Mouse (Mus musculus) forebrain, embryonic 13.5 days (tissue): ENCODE results near the gene Il1f8. TPM values are rescaled to one million over a fixed set of nuclear protein-coding genes. Genes with fewer than 3 reads are reported as not detected.
"Not testable (repeated sequence)": the region's sequence is repeated elsewhere in the genome, so short reads cannot be mapped to it uniquely, and the experiment has no call there.

ENCODE experiments used
- ATAC-seq: fragments of 200-750 bp; cut with Nextera tagmentation; 2 replicates; pipeline ENCODE4 v1.8.0; 2017
- H3K27ac ChIP-seq: fragments of 300-500 bp; sonication (generic); 2 replicates; pipeline ENCODE4 v1.5.1; 2015; ENCODE audit warnings: inconsistent platforms, mild to moderate bottlenecking, moderate library complexity
- H3K27me3 ChIP-seq: fragments of 300-500 bp; sonication (generic); 2 replicates; pipeline ENCODE4 v1.6.1; 2015; ENCODE audit warnings: mild to moderate bottlenecking, inconsistent platforms
- H3K36me3 ChIP-seq: fragments of 300-500 bp; sonication (generic); 2 replicates; pipeline ENCODE4 v1.6.1; 2015; ENCODE audit warnings: mild to moderate bottlenecking, inconsistent platforms; ENCODE audit not compliant: poor library complexity, severe bottlenecking
- H3K4me1 ChIP-seq: fragments of 300-500 bp; sonication (generic); 2 replicates; pipeline ENCODE4 v1.6.1; 2015; ENCODE audit warnings: inconsistent platforms
- H3K4me2 ChIP-seq: fragments of 300-500 bp; sonication (generic); 2 replicates; pipeline ENCODE4 v1.6.1; 2015; ENCODE audit warnings: inconsistent platforms, mild to moderate bottlenecking, moderate library complexity
- H3K4me3 ChIP-seq: fragments of 300-500 bp; sonication (generic); 2 replicates; pipeline ENCODE4 v1.5.1; 2015; ENCODE audit warnings: mild to moderate bottlenecking, inconsistent platforms
- H3K9ac ChIP-seq: fragments of 300-500 bp; sonication (generic); 2 replicates; pipeline ENCODE4 v1.6.1; 2015; ENCODE audit warnings: mild to moderate bottlenecking, inconsistent platforms
- H3K9me3 ChIP-seq: fragments of 300-500 bp; sonication (generic); replicated peaks from 2 replicates; pipeline ENCODE4 v1.6.1; 2016; ENCODE audit warnings: inconsistent platforms
- WGBS: fragments of 180-500 bp; shearing (Covaris S2); methylation state at CpG from one replicate; pipeline ENCODE4 v1.1.7; 2015; 5-methylcytosine and 5-hydroxymethylcytosine counted together
- polyA plus RNA-seq: library from polyadenylated mRNA; unstranded; fragments of >200 nt; fragmentation: Nextera tagmentation; extraction: Ambion mirVana; gene quantifications from 2 replicates; pipeline ENCODE4 v1.2.1, GENCODE M21; 2015

The Il1f8 gene
- not detected in 2 replicates for polyA plus RNA-seq

DNA sequence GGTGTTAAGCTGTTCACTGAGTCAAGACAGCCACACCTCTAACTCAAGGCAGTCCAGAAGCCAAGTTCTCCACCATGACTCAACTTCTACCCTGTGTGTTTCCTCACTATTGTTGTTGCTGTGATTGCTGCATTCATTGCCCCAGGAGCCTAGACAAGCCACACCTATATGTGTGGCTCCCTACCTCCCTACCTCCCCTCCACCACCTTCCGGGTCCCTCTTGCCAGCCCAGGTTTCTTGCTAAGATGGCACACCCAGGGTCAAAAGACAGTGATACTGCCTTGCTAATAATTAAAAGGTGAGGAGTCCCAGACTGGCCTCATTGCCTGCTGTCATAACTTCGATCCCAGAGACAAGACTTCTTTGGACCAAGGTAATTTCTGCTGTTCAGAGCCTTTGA is at the start of gene Il1f8:
Gene Il1f8, plus strand, starts transcription at position 301 of the 400 bp plus-strand sequence.
- H3K4me2 ChIP-seq: no peak within 1 kb of the TSS
- no peak within 1 kb of the TSS for H3K9ac ChIP-seq
- H3K27me3 ChIP-seq: no peaks in the 10 kb centered on the region
- H3K27ac ChIP-seq: no peak within 1 kb of the TSS
- no peaks in the 10 kb centered on the region for H3K36me3 ChIP-seq
- no peak within 1 kb of the TSS for H3K4me3 ChIP-seq
- H3K4me1 ChIP-seq: no peaks in the 10 kb centered on the region
- ATAC-seq: no peak
- no peaks in the 10 kb centered on the region for H3K9me3 ChIP-seq
- 82% methylated on average over 2 of the region's 2 CpGs for whole genome bisulfite sequencing

DNA sequence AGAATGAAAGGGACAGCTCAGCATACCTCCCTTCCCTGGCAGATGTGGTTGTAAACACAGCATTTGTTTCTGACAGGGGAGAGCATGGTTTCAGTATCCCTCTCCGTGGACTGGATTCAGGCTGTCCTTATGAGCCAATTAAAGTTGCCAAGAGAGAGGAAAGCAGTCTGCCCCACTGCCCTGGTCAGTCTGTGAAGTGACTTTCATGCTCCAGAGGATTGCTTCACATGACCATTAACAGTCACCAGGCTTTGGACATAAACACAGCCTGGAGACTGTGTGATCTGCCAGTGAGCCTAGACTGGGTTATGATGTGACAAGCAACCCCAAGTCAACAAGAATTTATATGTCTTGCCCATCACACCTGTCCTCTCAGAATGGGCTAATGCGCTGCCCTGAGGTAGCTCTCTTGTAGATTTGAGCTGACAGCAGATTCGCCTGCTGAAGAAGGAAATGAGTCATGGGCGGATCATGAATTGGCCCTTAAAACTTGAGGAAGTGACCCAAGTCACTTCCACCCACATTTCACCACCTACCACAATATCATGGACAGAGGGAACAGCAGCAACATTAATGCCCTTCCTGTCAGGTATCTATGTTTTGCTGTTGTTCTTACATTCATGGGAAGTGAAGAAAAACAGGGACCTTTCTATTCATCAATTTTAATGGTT is 49.2 kb upstream of the Il1f8 start:
- ATAC-seq: no peak
- Histone ChIP-seq H3K9ac (no peak overlapping the region), H3K27ac (no peak overlapping the region), H3K4me1 (no peaks in the 10 kb centered on the region), H3K4me3 (no peak overlapping the region), H3K9me3 (no peaks in the 10 kb centered on the region), H3K36me3 (no peaks in the 10 kb centered on the region), H3K4me2 (no peak overlapping the region), H3K27me3 (no peaks in the 10 kb centered on the region)
- WGBS: 83% methylated on average over 4 of the region's 4 CpGs

DNA sequence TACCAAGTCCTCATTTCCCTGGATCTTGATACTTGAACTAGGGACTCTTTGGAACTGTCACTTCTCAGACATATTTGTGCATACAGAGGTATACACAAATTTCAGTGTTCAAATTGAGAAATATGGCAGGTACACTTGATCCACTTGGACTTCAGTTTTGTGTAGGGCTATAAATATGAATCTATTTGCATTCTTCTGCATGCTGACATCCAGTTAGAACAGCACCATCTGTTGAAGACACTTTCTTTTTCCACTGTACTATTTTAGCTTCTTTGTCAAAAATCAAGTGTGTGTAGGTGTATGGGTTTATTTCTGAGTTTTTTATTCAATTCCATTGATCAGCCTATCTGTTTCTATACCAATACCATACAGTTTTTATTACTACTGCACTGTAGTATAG is 43.9 kb upstream of the Il1f8 start:
- no peak overlapping the region for H3K27ac ChIP-seq
- H3K4me2 ChIP-seq: no peak overlapping the region
- no peaks in the 10 kb centered on the region for H3K9me3 ChIP-seq
- no peak for ATAC-seq
- no peaks in the 10 kb centered on the region for H3K27me3 ChIP-seq
- no peaks in the 10 kb centered on the region for H3K4me1 ChIP-seq
- no peaks in the 10 kb centered on the region for H3K36me3 ChIP-seq
- no peak overlapping the region for H3K4me3 ChIP-seq
- H3K9ac ChIP-seq: no peak overlapping the region

DNA sequence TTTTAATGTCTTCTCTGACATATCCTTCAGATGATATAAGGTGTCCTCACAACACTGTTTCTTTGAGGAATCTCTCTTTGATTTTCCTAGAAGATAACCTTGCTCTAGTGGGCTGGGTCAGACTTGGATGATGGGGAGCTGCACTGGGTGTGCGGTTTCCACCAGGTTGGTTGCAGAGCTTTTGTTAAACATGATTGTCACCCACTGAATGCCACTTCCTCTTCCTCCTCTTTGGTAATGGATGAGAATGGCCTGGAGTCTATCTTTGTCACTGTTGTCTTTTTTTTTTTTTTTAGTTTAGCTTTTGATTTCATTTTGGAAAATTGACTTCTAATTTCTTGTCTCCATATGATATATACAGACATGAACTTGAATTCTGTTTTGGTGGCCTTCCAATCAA is 18.6 kb upstream of the Il1f8 start:
- Histone ChIP-seq H3K27ac (no peak overlapping the region), H3K36me3 (no peaks in the 10 kb centered on the region), H3K4me1 (no peaks in the 10 kb centered on the region), H3K27me3 (no peaks in the 10 kb centered on the region), H3K4me2 (no peak overlapping the region), H3K9ac (no peak overlapping the region), H3K9me3 (no peaks in the 10 kb centered on the region), H3K4me3 (no peak overlapping the region)
- WGBS: 83% methylated on average over 1 of the region's 1 CpGs
- ATAC-seq: no peak

DNA sequence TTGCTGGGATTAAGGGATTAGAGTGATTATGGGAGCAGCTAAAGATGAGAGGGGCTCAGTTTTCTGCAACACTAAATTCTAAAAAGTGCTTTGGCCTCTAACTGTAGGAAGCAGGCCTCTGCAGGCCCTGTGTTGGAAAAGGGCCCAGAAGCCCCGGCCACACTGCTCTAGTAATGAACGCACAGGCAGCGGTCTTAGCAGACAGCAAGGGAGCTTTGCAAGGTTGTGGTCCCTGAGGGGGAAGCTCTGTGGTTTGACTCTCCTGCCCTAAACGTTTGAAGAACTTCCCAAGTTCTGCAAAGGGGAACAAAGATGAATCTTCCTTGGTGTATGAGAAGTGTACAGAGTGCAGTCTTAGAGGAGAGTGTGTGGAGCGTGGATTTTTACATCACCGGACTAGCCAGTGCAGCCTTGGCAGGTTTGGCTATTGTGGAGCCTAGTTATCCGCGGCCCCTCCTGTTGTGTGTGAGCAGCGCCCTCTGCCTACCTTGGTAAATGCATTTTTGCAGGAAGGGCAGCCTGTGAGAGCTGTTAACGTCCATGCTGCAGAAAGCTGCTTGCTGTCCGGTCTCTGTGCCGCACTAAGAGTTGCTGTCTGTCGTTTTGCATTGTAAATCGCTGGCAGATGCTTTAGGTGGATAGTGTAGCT is 28.8 kb downstream of the Il1f8 start:
- not testable (repeated sequence) for H3K9ac ChIP-seq, H3K27me3 ChIP-seq, H3K27ac ChIP-seq, H3K4me1 ChIP-seq, H3K9me3 ChIP-seq, H3K36me3 ChIP-seq, H3K4me3 ChIP-seq
- 12% methylated on average over 14 of the region's 14 CpGs for WGBS
- peak; percentile 91 for ATAC-seq
- H3K4me2 ChIP-seq: peak overlapping the region; percentile 43

DNA sequence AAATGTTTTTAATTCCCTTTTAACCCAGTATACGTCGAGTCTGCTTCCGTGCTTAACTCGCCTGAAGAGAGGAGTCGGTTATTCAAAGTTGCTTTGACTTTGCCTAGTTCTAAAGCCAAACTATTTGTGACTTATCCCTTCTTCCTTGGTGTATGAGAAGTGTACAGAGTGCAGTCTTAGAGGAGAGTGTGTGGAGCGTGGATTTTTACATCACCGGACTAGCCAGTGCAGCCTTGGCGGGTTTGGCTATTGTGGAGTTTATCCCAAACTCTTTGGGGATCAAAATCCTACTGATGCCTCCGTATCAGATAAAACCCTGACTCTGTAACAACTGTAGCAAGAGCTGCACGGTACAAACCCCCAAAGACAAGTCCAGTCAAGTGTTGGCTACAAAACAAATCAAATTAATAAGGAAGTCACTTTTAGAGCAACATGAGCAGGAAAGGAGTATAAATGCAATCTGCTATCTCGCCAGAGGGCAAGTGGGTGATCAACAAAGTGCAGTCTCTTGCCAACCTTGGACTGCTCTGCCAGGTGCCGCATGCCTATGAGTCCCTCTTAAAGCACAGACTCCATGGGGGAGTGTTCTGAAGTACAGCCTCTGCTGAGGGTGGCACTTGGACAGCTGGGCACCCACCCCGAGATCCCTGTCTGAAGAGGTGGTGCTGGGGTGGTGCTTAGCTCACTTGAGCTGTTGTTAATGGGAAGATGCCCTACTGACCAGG is 29.6 kb downstream of the Il1f8 start:
- 61% methylated on average over 13 of the region's 13 CpGs for WGBS
- H3K4me2 ChIP-seq: peak overlapping the region; percentile 43
- not testable (repeated sequence) for H3K36me3 ChIP-seq, H3K4me1 ChIP-seq, H3K27me3 ChIP-seq, ATAC-seq, H3K27ac ChIP-seq, H3K9me3 ChIP-seq, H3K4me3 ChIP-seq, H3K9ac ChIP-seq

DNA sequence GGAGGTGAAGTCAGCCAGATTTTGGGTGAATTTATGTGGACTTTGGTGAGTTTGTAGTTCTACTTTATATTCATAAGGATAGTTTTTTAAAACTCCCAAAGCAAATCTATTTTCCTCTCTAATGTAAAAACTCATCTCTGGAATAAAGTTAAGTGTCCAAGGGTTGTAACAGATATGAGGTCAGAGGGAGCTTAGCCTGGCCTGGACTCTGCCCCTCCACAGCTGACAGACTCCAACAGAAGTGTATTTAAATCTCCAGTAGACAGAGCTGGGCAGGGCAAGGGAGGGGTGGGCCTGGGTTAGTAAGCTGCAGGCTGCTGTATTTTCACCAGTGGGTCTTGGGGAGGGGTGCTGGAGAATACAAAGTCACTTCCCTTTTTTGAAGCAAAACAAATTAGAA is 31.1 kb downstream of the Il1f8 start:
- H3K27me3 ChIP-seq, H3K4me2 ChIP-seq, H3K4me1 ChIP-seq, ATAC-seq, H3K36me3 ChIP-seq, H3K9ac ChIP-seq, H3K9me3 ChIP-seq, H3K27ac ChIP-seq, H3K4me3 ChIP-seq: not testable (repeated sequence)

DNA sequence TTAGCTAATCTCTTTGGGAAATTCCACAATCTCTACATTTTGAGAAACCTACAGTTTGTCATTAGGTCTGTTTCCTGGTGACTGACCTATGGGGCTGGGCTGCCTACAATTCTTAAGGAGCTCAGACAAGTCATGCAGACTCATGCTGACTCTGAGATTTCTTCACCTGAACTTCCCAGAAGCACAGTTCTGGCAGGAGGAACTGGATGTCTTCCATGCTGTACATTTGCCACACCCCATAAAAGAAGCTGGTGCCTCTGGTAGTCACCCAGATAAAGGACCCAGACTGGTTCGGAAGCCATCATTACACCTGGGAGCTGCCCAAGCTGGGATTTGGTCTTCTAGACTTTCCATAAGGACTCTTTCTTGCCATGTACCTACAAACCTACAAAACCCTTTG is 33.2 kb downstream of the Il1f8 start, which contains the start of gene Il1f9:
Gene Il1f9, plus strand, starts transcription at position 301 of the 400 bp plus-strand sequence.
- Histone ChIP-seq H3K9me3 (no peaks in the 10 kb centered on the region), H3K27ac (no peak within 1 kb of the TSS), H3K36me3 (no peaks in the 10 kb centered on the region), H3K9ac (no peak within 1 kb of the TSS), H3K4me1 (no peaks in the 10 kb centered on the region), H3K4me2 (no peak within 1 kb of the TSS), H3K27me3 (no peaks in the 10 kb centered on the region), H3K4me3 (no peak within 1 kb of the TSS)
- ATAC-seq: no peak
- 91% methylated on average over 1 of the region's 1 CpGs for WGBS

DNA sequence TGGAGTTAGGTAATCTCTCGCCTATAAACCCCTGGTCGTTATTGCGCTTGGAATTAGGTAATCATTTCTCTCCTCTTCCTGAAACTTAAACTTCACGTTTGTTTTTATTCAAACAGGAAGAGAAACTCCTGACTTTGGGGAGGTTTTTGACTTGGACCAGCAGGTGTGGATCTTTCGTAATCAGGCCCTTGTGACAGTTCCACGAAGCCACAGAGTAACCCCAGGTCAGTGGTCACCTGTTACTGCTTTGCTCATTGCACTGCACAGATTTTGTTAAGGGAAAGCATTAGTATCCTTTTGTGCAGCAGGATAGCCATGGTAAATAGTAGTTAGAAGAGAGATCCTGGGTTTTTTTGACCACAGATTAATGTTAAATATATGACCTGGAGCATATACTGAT is 34.6 kb downstream of the Il1f8 start:
- Histone ChIP-seq H3K36me3 (no peaks in the 10 kb centered on the region), H3K9me3 (no peaks in the 10 kb centered on the region), H3K9ac (no peak overlapping the region), H3K4me3 (no peak overlapping the region), H3K27me3 (no peaks in the 10 kb centered on the region), H3K4me1 (no peaks in the 10 kb centered on the region), H3K27ac (no peak overlapping the region), H3K4me2 (no peak overlapping the region)
- ATAC-seq: no peak
- 81% methylated on average over 6 of the region's 6 CpGs for WGBS

DNA sequence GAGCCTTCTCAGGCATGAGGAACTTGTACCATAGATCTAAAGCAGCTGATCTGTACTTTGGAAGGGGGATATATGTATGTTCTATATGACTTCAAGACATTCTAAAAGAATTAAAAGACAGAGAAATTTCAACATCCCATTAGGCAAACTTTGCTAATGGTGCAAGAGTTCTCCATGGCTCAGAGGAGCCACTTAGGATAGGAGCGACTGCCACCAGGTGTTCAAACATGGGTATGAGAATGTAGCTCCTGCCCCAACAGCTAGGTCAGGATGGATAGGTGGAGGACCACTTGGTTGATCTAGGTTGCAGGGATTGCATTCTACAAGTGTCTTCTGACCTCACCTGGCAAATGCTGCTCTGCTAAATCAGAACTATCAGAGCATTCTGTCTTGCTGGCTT is 35.2 kb downstream of the Il1f8 start:
- WGBS: 66% methylated on average over 1 of the region's 1 CpGs
- H3K27ac ChIP-seq: no peak overlapping the region
- H3K4me3 ChIP-seq: no peak overlapping the region
- no peak overlapping the region for H3K4me2 ChIP-seq
- no peak overlapping the region for H3K9ac ChIP-seq
- H3K27me3 ChIP-seq: no peaks in the 10 kb centered on the region
- no peaks in the 10 kb centered on the region for H3K36me3 ChIP-seq
- no peaks in the 10 kb centered on the region for H3K9me3 ChIP-seq
- ATAC-seq: no peak
- H3K4me1 ChIP-seq: no peaks in the 10 kb centered on the region
